Mouse (Mus musculus) stomach, embryonic 15.5 days (tissue): ENCODE measurements around the gene Muc3. TPM values are rescaled to one million over a fixed set of nuclear protein-coding genes. Genes with fewer than 3 reads are reported as not detected.
"Not testable (repeated sequence)": the region's sequence is repeated elsewhere in the genome, so short reads cannot be mapped to it uniquely, and the experiment has no call there.

Experiments
- ATAC-seq: fragments of 200-750 bp; cut with Nextera tagmentation; 2 replicates; pipeline ENCODE4 v1.8.0; 2017; ENCODE audit warnings: low read depth, moderate number of reproducible peaks, moderate TSS enrichment; ENCODE audit not compliant: insufficient read depth, low FRiP score
- H3K27ac ChIP-seq: fragments of 300-500 bp; sonication (generic); 2 replicates; pipeline ENCODE4 v1.5.1; 2015; ENCODE audit warnings: mild to moderate bottlenecking, inconsistent platforms
- H3K27me3 ChIP-seq: fragments of 300-500 bp; sonication (generic); replicated peaks from 2 replicates; pipeline ENCODE4 v1.6.1; 2015; ENCODE audit warnings: inconsistent platforms
- H3K36me3 ChIP-seq: fragments of 300-500 bp; sonication (generic); 2 replicates; pipeline ENCODE4 v1.6.1; 2015; ENCODE audit warnings: inconsistent platforms
- H3K4me1 ChIP-seq: fragments of 300-500 bp; sonication (generic); 2 replicates; pipeline ENCODE4 v1.6.1; 2015; ENCODE audit warnings: inconsistent platforms
- H3K4me2 ChIP-seq: fragments of 300-500 bp; sonication (generic); 2 replicates; pipeline ENCODE4 v1.6.1; 2015; ENCODE audit warnings: mild to moderate bottlenecking, inconsistent platforms
- H3K4me3 ChIP-seq: fragments of 300-500 bp; sonication (generic); replicated peaks from 2 replicates; pipeline ENCODE4 v1.5.1; 2015; ENCODE audit warnings: inconsistent platforms
- H3K9ac ChIP-seq: fragments of 300-500 bp; sonication (generic); 2 replicates; pipeline ENCODE4 v1.6.1; 2015; ENCODE audit warnings: inconsistent platforms
- H3K9me3 ChIP-seq: fragments of 300-500 bp; sonication (generic); 2 replicates; pipeline ENCODE4 v1.6.1; 2016; ENCODE audit warnings: inconsistent platforms
- WGBS: fragments of 180-500 bp; shearing (Covaris S2); methylation state at CpG from one replicate; pipeline ENCODE4 v1.1.7; 2015; 5-methylcytosine and 5-hydroxymethylcytosine counted together
- polyA plus RNA-seq: library from polyadenylated mRNA; unstranded; fragments of >200 nt; fragmentation: Nextera tagmentation; extraction: Ambion mirVana; gene quantifications from 2 replicates; pipeline ENCODE4 v1.2.1, GENCODE M21; 2015

Muc3 gene
- 0.54 and 1.9 TPM in 2 replicates for polyA plus RNA-seq

- not testable (repeated sequence) for H3K4me3 ChIP-seq, H3K36me3 ChIP-seq, H3K4me1 ChIP-seq, ATAC-seq, H3K4me2 ChIP-seq, H3K27me3 ChIP-seq, H3K9ac ChIP-seq, H3K27ac ChIP-seq, H3K9me3 ChIP-seq
Observed at GRCm38 (mm10) chr5:137149272-137149882, at the start of gene Muc3. Muc3 (minus strand) TSS chr5:137149322.

GRCm38 (mm10) chr5:137194488-137195120 is 45.5 kb upstream of the Muc3 start:
- H3K9ac ChIP-seq, result no peak overlapping the region
- H3K27me3 ChIP-seq, result no peaks in the 10 kb centered on the region
- H3K4me2 ChIP-seq, result no peak overlapping the region
- ATAC-seq, result no peak
- WGBS, result 59% methylated on average over 8 of the region's 8 CpGs
- no peaks in the 10 kb centered on the region for H3K9me3 ChIP-seq
- H3K27ac ChIP-seq, result no peak overlapping the region
- H3K36me3 ChIP-seq, result no peaks in the 10 kb centered on the region
- no peak overlapping the region for H3K4me3 ChIP-seq
- no peaks in the 10 kb centered on the region for H3K4me1 ChIP-seq

- WGBS, result 66% methylated on average over 8 of the region's 8 CpGs
Observed at GRCm38 (mm10) chr5:137193279-137193952, 44.3 kb upstream of the Muc3 start.

GRCm38 (mm10) chr5:137189326-137189725 is 40.2 kb upstream of the Muc3 start:
- H3K27me3 ChIP-seq, result 0 out of 2 replicates have a peak, but pooled peaks cover 3% of the 10 kb centered on the region
- peak overlapping the region; percentile 42; the same call in 1 of the 2 replicates for H3K9ac ChIP-seq
- ATAC-seq, result no peak
- H3K4me3 ChIP-seq, result peak overlapping the region; percentile 50
- no peaks in the 10 kb centered on the region for H3K9me3 ChIP-seq
- WGBS, result 2% methylated on average over 34 of the region's 34 CpGs
- no peak overlapping the region for H3K27ac ChIP-seq
- peak overlapping the region; percentile 80 for H3K4me2 ChIP-seq
- H3K36me3 ChIP-seq, result no peaks in the 10 kb centered on the region
- H3K4me1 ChIP-seq, result no peaks in the 10 kb centered on the region

More at GRCm38 (mm10) chr5:137193279-137193952, 44.3 kb upstream of the Muc3 start:
- H3K9me3 ChIP-seq, result no peaks in the 10 kb centered on the region
- no peak overlapping the region for H3K4me3 ChIP-seq
- no peaks in the 10 kb centered on the region for H3K4me1 ChIP-seq
- no peak overlapping the region for H3K4me2 ChIP-seq
- H3K9ac ChIP-seq, result no peak overlapping the region
- no peak for ATAC-seq
- no peaks in the 10 kb centered on the region for H3K27me3 ChIP-seq
- no peaks in the 10 kb centered on the region for H3K36me3 ChIP-seq
- no peak overlapping the region for H3K27ac ChIP-seq

- no peak overlapping the region for H3K27ac ChIP-seq
Observed at GRCm38 (mm10) chr5:137185362-137185761, 36.2 kb upstream of the Muc3 start.

GRCm38 (mm10) chr5:137179646-137180374 is 30.7 kb upstream of the Muc3 start:
- Histone ChIP-seq H3K9ac (no peak overlapping the region), H3K27me3 (no peaks in the 10 kb centered on the region; the same call in 1 of the 2 replicates), H3K4me1 (no peaks in the 10 kb centered on the region), H3K4me3 (no peak overlapping the region), H3K36me3 (no peaks in the 10 kb centered on the region), H3K4me2 (no peak overlapping the region), H3K9me3 (no peaks in the 10 kb centered on the region), H3K27ac (no peak overlapping the region)
- 71% methylated on average over 8 of the region's 8 CpGs for WGBS
- no peak for ATAC-seq

More at GRCm38 (mm10) chr5:137185362-137185761, 36.2 kb upstream of the Muc3 start:
- Histone ChIP-seq H3K4me2 (no peak overlapping the region), H3K4me1 (no peaks in the 10 kb centered on the region), H3K4me3 (no peak overlapping the region), H3K36me3 (no peaks in the 10 kb centered on the region), H3K9me3 (no peaks in the 10 kb centered on the region), H3K27me3 (0 out of 2 replicates have a peak, but pooled peaks cover 3% of the 10 kb centered on the region), H3K9ac (no peak overlapping the region)
- 84% methylated on average over 8 of the region's 8 CpGs for WGBS
- no peak for ATAC-seq

- H3K4me2 ChIP-seq, result no peak overlapping the region
- no peak overlapping the region for H3K4me3 ChIP-seq
- no peaks in the 10 kb centered on the region for H3K9me3 ChIP-seq
- WGBS, result 59% methylated on average over 6 of the region's 6 CpGs
- no peaks in the 10 kb centered on the region for H3K36me3 ChIP-seq
- H3K27me3 ChIP-seq, result no peaks in the 10 kb centered on the region; the same call in 1 of the 2 replicates
- H3K4me1 ChIP-seq, result no peaks in the 10 kb centered on the region
- no peak for ATAC-seq
- H3K27ac ChIP-seq, result no peak overlapping the region
- H3K9ac ChIP-seq, result no peak overlapping the region
Observed at GRCm38 (mm10) chr5:137173967-137174366, 24.8 kb upstream of the Muc3 start.

- Histone ChIP-seq H3K27ac (no peak overlapping the region), H3K36me3 (no peaks in the 10 kb centered on the region), H3K27me3 (no peaks in the 10 kb centered on the region), H3K4me2 (no peak overlapping the region), H3K4me3 (no peak overlapping the region), H3K9me3 (no peaks in the 10 kb centered on the region), H3K4me1 (no peaks in the 10 kb centered on the region), H3K9ac (no peak overlapping the region)
- ATAC-seq, result no peak
- 11% methylated on average over 1 of the region's 1 CpGs for WGBS
Observed at GRCm38 (mm10) chr5:137172591-137172990, 23.5 kb upstream of the Muc3 start.

- no peak for ATAC-seq
- WGBS, result 52% methylated on average over 7 of the region's 7 CpGs
- H3K4me2 ChIP-seq, result no peak overlapping the region
- no peak overlapping the region for H3K4me3 ChIP-seq
- no peaks in the 10 kb centered on the region for H3K4me1 ChIP-seq
- H3K9ac ChIP-seq, result no peak overlapping the region
- no peak overlapping the region for H3K27ac ChIP-seq
- no peaks in the 10 kb centered on the region for H3K36me3 ChIP-seq
- no peaks in the 10 kb centered on the region for H3K9me3 ChIP-seq
- no peaks in the 10 kb centered on the region for H3K27me3 ChIP-seq
Observed at GRCm38 (mm10) chr5:137171478-137171877, 22.4 kb upstream of the Muc3 start.

- H3K36me3 ChIP-seq, result no peaks in the 10 kb centered on the region
- H3K9ac ChIP-seq, result no peak overlapping the region
- 71% methylated on average over 9 of the region's 9 CpGs for WGBS
- no peaks in the 10 kb centered on the region for H3K4me1 ChIP-seq
- no peak overlapping the region for H3K4me3 ChIP-seq
- no peak overlapping the region for H3K27ac ChIP-seq
- H3K27me3 ChIP-seq, result no peaks in the 10 kb centered on the region
- no peaks in the 10 kb centered on the region for H3K9me3 ChIP-seq
- H3K4me2 ChIP-seq, result no peak overlapping the region
- ATAC-seq, result no peak
Observed at GRCm38 (mm10) chr5:137170836-137171380, 21.8 kb upstream of the Muc3 start.

- Histone ChIP-seq H3K4me3 (no peak overlapping the region), H3K9me3 (no peaks in the 10 kb centered on the region), H3K4me1 (no peaks in the 10 kb centered on the region), H3K27me3 (no peaks in the 10 kb centered on the region), H3K4me2 (no peak overlapping the region), H3K36me3 (no peaks in the 10 kb centered on the region), H3K27ac (no peak overlapping the region), H3K9ac (no peak overlapping the region)
- no peak for ATAC-seq
- WGBS, result 55% methylated on average over 6 of the region's 6 CpGs
Observed at GRCm38 (mm10) chr5:137167539-137167938, 18.4 kb upstream of the Muc3 start.
